Mouse (Mus musculus): ENCODE data around the gene Gm21860.
"Not testable (repeated sequence)": the region's sequence is repeated elsewhere in the genome, so short reads cannot be mapped to it uniquely, and the experiment has no call there.

Gm21860 gene

DNA sequence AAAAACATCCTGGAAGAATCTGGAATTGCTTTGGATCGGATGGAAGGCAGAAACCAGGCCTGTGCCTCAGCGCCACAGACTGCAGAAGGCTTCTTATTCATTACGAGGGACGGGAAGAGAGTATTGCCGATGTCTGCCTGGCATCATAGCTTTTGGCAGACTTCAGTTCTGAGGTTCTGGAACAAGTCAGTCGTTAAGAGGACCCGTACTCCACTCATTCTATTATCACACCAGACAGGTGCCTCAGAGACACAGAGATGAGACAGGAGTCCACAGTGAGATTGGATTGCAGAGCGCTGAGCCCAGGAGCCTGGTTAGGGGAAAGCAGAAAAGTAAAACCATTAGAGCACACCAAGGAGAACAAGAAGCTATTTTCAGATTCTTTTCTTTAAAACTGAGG lies at the start of gene Gm21860:
TSS of gene Gm21860 (minus strand) at position 101 of the 400 bp plus-strand sequence.
- in situ Hi-C loops (cut with MseI, MboI): not testable (repeated sequence)

DNA sequence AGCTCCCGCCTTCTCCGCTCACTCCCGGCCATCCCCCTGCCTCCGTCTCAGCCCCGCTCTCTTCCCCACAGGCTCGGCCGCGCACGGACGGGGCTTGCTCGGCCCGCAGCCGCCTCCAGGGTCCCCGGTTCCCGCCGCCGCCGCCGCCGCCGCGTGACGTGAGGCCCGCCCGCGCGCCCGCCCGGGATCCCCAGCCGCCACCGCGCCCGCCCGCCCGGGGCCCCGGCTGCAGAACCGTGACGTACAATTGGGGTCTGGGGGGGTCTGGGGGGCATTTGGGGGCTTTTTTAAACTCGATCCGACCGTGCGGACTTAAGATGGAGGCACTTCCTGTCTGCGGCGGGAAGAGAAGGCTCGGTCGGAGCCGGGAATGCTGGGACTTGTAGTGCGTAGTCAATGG lies 29.8 kb upstream of the Gm21860 start, which contains the start of gene Gm47283:
TSS of gene Gm47283 (plus strand) at position 301 of the 400 bp plus-strand sequence.
- in situ Hi-C loops (cut with MseI, MboI): not testable (repeated sequence)

DNA sequence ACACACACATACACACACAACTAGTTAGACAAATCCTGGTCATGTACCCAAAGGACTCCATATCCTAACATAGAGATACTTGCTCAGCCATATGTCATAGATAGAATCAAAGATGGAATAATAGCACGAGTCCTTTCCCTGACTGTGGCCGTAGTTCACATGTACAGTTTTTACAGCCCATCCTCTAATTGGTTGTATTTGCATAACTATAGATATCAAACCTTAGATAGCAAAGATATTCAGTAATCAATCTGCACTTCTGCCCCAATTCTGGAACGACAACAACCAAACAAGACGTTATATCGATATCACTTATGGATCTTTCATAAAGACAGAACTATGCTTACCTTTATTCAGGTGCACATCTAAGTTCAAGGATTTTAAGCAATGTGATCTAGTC lies 9.4 kb downstream of the Gm21860 start:
- in situ Hi-C loops (cut with MseI, MboI): not testable (repeated sequence)

DNA sequence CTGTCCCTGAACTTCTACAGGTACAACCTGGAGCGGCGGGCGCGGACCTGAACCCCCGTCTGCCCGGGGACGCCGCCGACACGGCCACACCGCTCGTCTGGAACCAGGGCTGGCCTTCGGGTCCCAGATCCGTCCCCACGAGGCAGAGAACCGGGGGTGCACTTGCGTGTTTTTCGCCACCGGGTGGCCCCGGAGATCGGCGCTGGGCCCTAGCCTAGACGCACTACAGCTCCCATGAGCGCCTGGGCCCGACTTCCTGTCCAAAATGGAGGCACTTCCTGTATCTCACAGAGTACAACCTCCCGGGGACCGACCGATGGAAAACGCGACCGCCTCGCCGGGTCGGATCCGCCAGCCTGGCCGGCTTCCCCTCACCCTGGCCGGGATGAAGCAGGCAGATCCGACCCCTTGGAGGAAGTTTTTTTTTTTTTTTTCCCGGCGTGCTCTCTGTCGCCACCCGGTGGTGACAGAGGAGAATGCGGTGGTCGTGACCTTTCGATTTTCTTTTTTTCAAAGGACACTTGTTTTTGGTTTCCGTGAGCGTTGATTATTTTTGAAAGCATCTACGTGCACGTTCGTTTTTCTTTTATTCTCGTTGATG lies 10.1 kb downstream of the Gm21860 start:
- in situ Hi-C loops (cut with MseI, MboI): not testable (repeated sequence)

DNA sequence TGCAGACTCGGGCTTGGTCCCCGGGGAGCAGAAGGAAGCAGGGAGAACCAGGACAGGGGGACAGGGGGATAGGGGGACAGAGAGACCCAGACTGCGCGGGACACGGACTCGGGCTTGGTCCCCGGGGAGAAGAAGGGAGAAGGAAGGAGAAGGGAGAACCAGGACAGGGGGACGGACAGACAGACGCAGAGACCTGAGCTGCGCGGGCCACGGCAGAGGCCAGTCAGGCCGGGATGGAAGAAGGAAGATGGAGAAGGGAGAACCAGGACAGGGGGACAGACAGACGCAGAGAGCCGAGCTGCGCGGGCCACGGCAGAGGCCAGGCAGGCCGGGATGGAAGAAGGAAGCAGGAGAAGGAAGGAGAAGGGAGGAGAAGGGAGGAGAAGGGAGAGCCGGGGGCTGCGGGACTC lies 10.8 kb downstream of the Gm21860 start:
- in situ Hi-C loops (cut with MseI, MboI): no loop called here

DNA sequence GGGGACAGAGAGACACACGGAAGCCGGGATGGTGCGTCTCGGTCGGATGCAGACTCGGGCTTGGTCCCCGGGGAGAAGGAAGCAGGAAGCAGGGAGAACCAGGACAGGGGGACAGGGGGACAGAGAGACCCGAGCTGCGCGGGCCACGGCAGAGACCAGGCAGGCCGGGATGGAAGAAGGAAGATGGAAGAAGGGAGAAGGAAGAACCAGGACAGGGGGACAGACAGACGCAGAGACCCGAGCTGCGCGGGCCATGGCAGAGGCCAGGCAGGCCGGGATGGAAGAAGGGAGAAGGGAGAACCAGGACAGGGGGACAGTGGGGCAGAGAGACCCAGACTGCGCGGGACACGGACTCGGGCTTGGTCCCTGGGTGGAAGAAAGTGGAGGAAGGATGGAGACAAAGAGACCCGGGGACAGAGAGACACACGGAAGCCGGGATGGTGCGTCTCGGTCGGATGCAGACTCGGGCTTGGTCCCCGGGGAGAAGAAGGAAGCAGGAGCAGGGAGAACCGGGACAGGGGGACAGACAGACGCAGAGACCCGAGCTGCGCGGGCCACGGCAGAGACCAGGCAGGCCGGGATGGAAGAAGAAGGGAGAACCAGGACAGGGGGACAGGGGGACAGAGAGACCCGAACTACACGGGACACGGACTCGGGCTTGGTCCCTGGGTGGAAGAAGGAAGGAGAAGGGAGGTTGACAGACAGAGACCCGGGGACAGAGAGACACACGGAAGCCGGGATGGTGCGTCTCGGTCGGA lies 11.4 kb downstream of the Gm21860 start:
- in situ Hi-C loops (cut with MseI, MboI): not testable (repeated sequence)

DNA sequence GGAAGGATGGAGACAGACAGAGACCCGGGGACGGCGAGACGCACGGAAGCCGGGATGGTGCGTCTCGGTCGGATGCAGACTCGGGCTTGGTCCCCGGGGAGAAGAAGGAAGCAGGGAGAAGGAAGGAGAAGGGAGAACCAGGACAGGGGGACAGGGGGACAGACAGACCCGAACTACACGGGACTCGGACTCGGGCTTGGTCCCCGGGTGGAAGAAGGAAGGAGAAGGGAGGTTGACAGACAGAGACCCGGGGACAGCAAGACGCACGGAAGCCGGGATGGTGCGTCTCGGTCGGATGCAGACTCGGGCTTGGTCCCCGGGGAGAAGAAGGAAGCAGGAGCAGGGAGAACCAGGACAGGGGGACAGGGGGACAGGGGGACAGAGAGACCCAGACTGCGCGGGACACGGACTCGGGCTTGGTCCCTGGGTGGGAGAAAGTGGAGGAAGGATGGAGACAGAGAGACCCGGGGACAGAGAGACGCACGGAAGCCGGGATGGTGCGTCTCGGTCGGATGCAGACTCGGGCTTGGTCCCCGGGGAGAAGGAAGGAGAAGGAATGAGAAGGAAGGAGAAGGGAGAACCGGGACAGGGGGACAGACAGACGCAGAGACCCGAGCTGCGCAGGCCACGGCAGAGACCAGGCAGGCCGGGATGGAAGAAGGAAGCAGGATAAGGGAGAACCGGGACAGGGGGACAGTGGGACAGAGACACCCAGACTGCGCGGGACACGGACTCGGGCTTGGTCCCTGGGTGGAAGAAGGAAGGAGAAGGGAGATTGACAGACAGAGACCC lies 12.2 kb downstream of the Gm21860 start:
- in situ Hi-C loops (cut with MseI, MboI): not testable (repeated sequence)

DNA sequence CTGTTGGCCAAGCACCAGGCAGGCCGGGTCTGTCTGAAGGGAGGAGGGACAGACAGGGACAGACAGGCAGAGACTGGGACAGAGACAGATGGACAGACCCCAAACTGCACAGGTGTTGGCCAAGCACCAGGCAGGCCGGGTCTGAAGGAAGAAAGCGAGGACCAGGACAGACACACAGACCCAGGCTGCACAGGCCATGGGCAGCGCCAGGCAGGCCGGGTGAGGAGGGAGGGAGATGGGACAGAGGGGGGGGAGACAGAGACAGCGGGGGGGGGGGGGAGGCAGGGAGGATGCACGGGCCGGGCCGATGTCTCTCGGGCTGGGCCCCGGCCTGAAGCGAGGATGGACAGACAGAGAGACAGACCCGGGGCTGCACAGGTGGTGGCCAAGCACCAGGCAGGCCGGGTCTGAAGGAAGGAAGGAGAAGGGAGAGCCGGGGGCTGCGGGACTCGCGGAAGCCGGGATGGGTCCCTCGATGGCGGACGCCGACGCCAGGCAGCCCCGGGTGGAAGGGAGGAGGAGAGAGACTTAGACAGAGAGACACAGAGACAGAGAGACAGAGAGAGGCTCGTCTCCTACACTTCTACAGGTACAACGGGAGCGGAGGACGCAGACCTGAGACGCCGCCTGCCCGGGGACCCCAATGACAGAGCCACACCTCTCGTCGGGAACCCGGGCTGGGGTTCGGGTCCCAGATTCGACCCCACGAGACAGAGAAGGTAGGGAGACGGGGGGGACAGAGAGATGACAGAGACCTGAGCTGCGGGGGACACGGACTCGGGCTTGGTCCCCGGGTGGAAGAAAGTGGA lies 13.0 kb downstream of the Gm21860 start:
- in situ Hi-C loops (cut with MseI, MboI): not testable (repeated sequence)

DNA sequence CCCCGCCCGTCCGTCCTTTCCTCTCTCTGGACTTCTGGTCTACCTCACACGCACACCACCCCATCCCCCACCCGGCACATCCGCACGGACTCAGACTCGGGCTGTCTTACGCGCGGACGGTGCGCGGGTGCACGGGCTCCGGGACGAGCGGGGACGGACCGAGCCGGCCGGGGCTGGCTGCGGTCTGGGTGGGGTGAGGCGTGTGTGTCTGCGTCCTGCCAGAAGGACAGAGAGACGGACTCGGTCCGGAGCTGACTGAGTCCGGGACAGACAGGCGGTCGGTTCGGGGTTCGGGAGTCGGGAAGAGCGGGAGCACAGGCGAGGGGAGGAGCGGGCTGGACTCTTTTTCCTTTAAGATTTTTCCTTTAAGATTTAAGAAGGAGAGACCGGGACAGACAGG lies 13.6 kb downstream of the Gm21860 start:
- in situ Hi-C loops (cut with MseI, MboI): not testable (repeated sequence)

DNA sequence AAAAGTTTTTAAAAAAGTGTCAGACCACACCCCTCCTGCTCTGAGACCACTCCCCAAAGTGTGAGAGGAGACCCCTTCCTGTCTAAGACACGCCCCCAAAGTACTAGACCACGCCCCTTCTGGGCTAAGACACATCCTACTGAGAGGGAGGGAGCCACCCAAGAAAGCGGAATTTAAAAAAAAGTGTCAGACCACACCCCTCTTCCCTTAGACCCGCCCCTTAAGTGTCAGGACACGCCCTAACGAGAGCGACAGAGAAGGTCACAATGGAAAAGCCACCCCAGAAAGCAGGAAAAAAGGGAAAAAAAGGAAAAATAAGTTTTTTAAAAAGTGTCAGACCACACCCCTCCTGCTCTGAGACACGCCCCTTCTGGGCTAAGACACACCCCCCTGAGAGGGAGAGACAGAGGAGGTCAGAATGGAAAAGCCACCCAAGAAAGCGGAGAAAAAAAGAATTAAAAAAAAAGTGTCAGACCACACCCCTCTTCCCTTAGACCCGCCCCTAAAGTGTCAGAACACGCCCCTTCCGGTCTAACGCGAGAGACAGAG lies 14.5 kb downstream of the Gm21860 start:
- in situ Hi-C loops (cut with MseI, MboI): no loop called here

DNA sequence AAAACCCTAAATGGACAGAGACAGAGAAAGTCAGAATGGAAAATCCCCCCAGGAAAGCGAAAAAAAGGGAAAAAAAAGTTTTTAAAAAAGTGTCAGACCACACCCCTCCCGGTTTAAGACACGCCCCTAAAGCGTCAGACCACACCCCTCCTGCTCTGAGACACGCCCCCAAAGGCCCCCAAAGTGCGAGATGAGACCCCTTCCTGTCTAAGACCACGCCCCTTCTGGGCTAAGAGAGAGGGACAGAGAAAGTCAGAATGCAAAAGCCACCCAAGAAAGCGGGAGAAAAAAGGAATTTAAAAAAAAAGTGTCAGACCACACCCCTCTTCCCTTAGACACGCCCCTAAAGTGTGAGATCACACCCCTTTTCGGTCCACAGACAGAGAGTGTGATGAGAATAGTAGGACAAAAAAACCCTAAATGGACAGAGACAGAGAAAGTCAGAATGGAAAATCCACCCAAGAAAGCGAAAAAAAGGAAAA lies 15.0 kb downstream of the Gm21860 start:
- in situ Hi-C loops (cut with MseI, MboI): not testable (repeated sequence)

DNA sequence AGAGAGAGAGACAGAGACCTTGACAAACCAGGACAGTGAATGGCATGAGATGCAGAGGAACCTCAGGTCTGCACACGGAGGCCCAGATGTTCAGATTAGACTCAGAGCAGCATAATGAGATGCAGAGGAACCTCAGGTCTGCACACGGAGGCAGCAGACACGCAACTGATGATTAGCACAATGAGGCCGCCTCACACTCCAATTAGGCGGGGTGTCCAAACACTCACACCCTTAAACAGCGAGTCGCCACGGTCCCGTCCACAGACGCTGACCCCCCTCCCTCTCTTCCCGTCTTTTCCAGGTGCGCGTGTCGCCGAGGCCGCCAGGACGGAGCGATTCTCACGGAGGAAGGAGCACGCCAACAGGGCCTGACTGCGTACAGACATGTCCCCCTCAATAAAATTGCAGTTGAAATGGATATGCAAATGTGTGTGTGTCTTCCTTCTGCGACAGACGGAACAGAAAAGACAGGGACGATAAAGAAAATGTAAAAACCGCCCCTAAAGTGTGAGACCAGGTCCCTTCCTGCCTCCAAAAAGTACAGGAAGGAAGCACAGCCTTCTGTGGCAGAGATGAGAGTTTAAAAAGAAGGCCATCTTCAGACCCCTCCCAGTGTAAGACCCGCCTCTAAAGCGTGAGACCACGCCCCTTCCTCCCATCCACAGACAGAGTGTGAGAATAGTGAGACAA lies 15.6 kb downstream of the Gm21860 start:
- in situ Hi-C loops (cut with MseI, MboI): not testable (repeated sequence)

DNA sequence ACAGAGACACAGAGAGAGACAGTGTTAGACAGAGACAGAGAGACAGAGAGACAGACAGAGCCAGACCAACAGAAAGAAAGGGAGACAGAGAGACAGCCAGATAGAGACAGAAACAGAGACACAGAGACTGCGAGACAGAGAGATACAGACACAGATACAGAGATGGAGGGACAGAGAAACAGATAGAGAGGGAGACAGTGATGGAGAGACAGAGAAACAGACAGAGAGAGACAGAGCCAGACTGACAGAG lies 16.3 kb downstream of the Gm21860 start:
- in situ Hi-C loops (cut with MseI, MboI): no loop called here

DNA sequence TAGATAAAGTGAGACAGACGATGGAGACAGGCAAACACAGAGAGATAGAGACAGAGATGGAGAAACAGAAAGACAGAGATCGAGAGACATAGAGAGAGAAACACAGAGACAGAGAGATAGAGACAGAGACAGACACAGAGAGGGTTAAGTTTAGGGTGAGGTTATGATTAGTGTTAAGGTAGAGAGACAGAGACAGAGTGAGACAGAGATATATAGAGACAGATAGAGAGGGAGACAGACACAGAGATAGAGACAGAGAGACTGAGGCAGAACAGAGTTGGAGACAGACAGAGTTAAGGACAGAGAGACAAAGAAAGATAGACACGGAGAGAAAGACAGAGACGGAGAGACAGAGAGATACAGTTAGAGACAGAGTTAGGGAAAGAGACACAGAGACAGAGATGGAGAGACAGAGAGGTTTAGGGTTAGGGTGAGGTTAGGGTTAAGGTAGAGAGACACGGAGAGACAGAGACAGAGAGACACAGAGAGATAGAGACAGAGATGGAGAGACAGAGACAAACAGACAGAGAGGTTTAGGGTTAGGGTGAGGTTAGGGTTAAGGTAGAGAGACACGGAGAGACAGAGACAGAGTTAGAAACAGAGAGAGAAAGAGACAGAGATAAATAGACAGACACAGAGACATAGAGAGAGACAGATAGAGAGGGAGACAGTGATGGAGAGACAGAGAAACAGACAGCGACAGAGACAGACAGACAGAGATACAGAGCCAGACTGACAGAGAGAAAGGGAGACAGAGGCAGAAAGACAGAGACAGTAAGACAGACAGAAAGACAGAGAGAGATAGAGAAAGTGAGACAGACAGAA lies 16.8 kb downstream of the Gm21860 start:
- in situ Hi-C loops (cut with MseI, MboI): no loop called here

DNA sequence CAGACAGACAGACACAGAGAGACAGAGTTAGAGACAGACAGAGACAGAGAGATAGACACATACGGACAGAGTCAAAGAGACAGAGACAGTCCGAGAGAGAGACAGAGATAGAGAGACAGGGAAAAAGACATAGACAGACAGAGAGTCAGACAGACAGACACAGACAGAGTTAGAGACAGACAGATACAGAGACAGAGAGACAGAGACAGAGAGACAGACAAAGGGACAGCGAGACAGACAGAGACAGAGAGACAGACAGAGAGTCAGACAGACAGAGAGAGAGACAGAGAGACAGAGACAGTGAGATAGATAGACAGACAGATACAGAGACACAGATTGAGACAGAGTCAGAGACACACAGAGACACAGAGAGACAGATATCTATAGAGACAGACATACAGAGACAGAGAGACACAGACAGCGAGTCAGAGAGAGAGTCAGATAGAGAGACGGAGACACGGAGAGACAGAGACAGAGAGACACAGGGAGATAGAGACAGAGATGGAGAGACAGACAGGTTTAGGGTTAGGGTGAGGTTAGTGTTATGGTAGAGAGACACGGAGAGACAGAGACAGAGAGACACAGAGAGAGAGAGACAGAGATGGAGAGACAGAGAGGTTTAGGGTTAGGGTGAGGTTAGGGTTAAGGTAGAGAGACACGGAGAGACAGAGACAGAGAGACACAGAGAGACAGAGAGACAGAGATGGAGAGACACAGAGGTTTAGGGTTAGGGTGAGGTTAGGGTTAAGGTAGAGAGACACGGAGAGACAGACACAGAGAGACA lies 18.2 kb downstream of the Gm21860 start:
- in situ Hi-C loops (cut with MseI, MboI): not testable (repeated sequence)

DNA sequence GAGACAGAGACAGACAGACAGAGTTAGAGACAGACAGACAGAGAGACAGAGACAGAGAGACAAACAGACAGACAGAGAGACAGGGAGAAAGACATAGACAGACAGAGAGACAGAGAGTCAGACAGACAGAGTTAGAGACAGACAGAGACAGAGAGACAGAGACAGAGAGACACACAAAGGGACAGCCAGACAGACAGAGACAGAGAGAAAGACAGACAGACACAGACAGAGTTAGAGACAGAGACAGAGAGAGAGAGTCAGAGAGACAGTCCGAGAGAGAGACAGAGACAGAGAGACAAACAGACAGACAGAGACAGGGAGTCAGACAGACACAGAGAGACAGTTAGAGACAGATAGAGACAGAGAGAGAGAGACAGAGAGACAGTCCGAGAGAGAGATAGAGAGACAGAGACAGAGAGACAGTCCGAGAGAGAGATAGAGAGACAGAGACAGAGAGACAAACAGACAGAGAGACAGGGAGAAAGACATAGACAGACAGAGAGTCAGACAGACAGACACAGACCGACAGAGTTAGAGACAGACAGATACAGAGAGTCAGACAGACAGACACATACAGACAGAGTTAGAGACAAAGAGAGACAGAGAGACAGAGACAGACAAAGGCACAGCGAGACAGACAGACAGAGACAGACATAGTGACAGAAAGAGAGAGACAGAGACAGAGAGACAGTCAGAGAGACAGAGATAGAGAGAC lies 19.3 kb downstream of the Gm21860 start:
- in situ Hi-C loops (cut with MseI, MboI): not testable (repeated sequence)

DNA sequence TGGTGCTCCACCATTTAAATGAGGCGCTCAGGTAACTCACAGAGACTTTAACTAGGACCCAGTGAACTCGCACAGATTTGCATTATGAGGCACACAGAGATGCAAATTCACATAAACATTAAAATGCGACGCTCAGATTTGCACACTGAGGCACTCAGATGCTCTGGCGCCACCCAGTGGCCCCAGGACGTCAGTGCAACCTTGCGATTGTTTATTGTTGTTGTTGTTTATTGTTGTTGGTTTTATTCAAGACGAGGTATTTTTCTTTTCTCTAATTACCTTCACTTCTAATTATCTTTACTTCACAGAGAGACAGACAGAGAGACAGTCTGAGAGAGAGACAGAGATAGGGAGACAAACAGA lies 20.3 kb downstream of the Gm21860 start:
- in situ Hi-C loops (cut with MseI, MboI): not testable (repeated sequence)

DNA sequence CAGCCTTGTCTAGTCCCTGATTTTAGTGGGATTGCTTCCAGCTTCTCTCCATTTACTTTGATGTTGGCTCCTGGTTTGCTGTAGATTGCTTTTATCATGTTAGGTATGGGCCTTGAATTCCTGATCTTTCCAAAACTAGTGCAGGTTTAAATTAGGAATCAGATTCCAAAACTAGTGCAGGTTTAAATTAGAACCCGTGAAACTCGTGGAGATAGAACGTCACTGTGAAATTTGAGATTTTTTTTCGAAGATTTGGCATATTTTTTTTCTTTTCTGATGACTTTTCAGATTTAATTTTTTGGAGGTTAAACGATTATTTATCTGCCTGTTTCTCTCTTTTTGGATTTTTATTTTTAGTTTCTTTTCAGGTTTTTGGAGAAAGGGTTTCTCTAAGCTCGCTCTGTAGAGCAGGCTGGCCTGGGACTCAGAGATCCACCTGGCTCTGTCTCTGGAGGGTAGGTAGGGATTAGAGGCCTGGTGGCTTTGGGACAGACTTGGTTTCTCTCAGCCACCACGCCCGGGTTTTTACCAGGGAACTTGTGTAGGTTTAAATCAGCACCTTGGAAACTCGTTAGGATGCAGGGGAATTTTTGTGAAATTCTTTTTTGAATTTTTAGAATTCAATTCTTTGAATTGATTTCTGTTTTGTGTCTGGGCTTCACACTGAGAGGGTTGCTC lies 20.8 kb downstream of the Gm21860 start:
- in situ Hi-C loops (cut with MseI, MboI): not testable (repeated sequence)
